Mouse (Mus musculus): ENCODE results near the gene Bahcc1.
A peak's percentile ranks its signal among the peaks of the same experiment; 100 is the strongest.

Bahcc1 gene

DNA sequence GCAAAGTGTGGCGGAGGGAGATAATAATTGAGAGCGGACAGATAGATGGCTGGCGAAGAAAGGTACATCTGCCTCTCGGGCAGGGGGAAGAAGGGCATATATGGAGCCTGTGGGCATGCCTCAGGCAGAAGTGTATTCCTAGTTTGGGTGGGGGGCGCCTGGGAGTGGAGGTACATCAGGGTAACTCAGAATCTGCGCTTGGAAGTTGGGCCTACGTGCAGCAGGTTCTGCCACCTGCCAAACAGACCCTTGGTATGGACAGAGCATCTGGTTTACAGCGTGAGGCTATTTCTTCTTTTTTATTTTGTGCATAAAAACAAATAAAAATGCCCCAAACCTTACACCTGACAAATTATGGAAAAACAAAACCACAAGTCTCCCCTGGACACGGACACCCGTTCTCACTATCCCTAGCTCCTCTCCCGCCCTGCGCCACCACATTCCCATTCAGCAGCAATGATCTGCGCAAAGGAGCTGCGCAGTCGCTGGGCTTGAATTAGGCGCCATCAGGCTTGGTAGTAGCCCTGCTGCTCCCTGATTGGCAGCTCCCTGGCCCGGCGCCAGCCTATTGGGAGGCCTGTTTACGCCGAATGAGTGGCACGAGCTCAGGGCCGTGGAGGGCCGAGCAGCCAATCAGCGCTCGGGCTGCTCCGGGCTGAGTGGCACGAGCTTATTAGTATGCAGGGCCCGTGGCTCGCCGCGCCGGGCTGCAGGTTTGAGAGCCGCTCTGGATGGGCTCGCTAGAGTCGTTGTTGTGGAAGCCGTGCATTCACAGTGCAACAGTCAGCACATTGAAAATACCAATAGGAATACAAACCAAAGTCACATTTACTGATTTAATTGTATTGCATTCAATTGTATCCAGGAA lies at the start of gene Bahcc1:
TSS of gene Bahcc1 (plus strand) at position 718 of the 868 bp plus-strand sequence.
- peak; percentile 100 for DNase-seq (ENCODE audit: low spot score)

DNA sequence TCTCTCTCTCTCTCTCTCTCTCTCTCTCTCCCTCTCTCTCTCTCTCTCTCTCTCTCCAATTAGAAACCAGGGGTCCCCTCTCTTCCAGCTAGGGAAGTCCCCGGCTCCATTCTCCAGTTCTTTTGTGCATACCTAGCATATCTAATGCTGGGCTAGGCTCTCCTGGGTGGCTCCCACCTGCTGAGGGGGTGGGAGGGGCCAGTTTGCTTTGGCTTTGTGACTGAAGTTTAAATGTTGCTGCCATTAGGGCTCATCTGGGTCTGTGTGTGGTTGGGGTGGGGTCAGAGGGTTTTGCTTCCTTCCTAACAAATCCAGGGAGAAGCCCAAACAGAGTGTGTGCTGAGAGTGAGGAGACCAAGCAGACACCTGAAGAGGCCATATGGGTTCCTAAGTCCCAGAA lies 49.6 kb upstream of the Bahcc1 start:
- DNase-seq (ENCODE audit: low spot score): no peak

DNA sequence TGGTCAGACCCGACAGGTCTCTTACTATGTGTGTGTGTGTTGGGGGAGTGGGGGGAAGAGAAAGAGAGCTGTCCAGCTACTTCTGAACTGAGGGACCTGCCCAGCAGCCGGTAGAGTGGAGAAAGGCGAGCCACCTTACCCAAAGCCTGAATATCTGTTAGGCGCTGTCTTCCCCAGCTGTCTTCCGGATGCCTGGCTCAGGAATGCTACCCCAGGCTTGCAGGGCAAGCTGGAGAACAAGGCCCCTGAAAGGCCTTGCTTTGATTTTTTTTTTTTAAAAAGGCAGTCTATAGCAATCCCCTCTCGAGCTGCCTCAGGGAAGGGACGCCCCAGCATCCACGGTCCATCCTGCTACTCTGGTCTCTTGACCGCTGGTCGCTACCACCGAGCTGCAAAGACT lies 49.0 kb upstream of the Bahcc1 start:
- no peak for DNase-seq (ENCODE audit: low spot score)

GRCm38 (mm10) chr11:120184371-120185315 lies 48.1 kb upstream of the Bahcc1 start:
- DNase-seq (ENCODE audit: low spot score): peak; percentile 72

GRCm38 (mm10) chr11:120185316-120186141 lies 47.2 kb upstream of the Bahcc1 start:
- peak; percentile 83 for DNase-seq (ENCODE audit: low spot score)

DNA sequence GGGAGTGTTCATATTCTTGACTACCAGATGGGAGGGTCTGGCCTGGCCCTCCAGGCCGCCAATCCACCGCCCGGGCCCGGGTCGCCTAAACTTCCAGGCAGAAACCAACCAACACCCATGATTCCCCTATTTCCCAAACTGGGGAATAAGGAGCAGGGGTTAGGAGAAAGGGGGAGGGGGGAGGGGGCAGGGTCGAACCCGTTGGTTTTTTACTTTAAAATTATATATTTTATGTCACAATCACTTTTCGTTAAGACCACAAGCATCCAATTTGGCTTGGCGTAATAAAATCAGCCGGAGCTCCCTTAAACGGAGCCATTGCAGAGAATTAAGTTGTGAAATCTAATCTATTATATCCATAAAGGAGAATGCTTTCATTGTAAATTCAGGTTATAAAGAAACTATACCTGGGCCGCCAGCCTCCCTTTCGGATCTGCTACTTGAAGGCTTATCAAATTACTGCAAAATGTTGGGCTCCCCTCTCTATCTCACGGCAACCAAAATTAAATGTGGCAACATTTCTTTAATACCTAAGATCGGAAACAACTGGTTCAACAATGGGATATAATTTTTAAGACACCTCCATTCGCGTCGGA lies 46.5 kb upstream of the Bahcc1 start:
- DNase-seq (ENCODE audit: low spot score): no peak

GRCm38 (mm10) chr11:120186821-120187235 lies 45.9 kb upstream of the Bahcc1 start:
- DNase-seq (ENCODE audit: low spot score): no peak

DNA sequence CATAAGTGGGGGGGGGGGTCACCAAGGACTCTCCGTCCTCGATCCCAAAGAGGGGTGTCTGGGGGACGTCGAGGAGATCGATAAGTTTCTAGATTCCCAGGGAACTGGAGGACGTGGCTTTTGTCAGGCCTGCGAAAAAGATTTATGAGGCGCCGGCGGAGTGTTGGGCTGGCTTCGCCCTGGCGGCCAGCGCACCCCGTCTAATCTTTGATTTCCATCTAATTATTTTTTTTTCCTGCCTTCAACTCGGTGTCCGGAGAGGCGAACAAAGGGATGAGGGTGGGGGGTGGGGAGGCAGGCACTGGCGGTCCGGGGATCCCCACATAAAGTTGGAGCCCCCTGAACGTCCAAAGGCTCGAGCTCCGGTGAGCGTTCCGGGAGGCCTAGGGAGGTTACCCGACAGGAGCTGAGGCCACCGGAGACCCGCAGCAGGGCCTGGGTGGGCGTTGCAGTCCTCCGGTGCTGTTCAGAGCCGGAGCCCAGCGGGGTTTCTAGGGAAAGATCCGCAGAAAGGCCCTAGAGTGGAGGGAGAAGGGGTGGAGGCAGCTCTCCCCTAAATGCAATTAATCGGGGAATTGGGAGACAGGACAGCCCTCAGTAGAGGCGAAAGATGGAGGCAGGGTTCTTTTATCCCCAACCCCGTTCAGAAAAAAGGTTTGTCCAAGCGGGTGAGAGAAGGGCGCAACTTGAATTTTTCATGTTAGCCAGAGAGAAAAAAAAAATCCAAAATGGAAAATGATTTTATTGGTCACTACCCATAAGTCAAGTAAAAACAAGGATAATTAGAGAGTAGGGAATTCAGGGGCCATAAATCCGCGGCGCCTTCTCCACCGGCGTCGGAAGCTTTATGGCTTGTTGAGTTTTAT lies 45.3 kb upstream of the Bahcc1 start:
- no peak for DNase-seq (ENCODE audit: low spot score)

DNA sequence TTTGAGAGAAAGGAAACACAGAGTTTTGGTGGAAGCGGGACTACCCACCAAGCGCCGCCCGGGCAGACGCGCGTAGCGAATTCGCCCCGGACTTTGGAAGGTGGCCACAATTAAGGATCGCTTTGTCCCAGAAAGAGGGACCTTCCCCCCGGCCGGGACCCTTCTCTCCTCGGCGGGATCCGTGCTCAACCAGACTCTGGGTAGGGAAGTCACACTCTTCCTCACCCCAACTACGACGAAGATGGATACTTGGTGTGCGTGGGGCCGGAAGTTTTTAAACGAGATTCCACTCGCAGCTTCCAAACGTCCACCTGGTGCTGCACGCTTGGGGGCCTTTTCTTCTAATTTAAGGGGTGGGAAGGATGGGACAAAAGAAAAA lies 44.7 kb upstream of the Bahcc1 start:
- no peak for DNase-seq (ENCODE audit: low spot score)

DNA sequence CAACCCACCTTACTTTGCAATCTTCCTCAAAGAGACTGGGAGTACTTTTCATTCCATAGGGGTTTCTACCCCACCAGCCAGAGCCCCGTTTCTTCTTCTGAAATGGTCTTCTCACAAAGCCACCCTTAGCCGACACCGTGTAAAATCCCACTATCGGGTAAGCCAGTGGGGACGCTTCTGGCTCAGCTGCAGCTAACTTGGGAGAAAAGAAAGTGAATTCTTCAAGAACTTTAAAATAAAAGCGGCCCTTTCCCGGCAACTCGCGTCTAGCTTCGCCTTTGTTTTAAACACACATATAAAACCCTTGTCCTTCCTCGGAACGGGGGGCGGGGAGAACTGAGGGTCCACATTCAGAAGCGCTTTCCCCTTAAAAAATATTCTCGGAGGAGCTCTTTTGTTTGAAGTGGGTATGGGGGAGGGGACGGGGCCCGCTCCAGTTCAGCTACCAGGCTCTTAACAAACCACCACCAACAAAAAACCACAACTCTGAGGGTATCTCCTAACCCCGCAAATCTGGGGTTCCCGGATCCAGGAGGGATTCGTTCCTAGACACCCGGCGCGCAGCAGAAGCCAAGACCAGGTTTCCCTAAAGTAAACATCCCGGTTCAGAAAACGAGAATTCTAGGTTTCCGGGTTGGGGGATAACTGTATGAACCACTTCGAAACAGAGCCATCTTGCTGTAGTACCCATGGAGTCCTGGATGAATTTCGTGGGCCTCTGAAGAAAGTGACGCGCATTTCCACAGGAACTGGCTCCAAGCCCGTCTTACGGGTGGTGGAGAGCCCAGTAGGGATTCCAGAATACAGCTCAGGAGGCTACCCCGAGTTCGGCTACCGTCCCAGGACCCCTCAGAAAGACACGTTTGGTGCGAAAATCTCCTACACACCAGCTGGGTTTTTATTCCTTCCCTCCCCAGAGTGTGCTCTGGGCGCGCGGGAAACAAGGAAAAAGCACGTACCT lies 44.0 kb upstream of the Bahcc1 start:
- DNase-seq (ENCODE audit: low spot score): no peak

- DNase-seq (ENCODE audit: low spot score): peak; percentile 99
Observed at GRCm38 (mm10) chr11:120189459-120190312, 43.1 kb upstream of the Bahcc1 start.

DNA sequence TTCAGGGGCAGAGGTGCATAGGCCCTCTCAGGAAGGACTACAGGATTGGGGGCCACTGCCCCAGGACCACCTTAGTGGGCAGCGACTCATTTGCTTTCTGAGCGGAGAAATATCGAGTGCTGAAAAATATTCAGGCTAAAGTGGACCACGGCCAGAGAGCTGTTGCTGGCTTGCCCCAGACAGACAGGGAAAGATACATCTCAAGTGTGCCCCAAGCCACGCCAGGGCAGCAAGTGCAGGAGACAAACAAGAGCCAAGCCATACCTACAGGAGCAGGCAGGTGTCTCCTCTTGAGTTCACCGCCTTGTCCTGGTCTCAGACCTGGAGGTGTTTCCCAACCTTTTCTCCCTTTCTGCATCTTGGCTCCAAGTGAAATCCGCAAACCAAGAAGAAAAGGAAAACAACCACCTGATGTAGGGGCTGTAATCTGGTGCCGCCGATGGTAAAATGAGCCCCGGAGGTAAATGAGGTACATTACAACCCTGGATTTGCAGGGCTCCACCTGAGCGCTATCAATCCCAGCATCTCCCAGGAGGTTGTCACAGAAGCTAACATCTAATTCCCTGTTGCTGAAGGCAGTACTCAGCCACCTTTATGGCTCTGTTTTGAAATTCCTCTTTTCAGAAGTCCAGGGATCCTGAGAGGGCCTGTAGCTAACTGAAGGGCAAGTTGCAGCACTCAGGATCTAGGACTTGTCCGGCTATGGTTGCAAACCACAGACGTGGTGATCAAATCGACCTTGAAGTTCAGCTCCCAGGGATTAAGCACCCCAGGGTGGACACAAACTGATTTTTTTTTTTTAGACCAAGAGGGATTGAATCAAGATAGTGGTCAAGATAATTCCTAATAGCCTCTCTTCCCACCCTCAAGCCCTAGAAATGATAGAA lies 42.0 kb upstream of the Bahcc1 start:
- no peak for DNase-seq (ENCODE audit: low spot score)

DNA sequence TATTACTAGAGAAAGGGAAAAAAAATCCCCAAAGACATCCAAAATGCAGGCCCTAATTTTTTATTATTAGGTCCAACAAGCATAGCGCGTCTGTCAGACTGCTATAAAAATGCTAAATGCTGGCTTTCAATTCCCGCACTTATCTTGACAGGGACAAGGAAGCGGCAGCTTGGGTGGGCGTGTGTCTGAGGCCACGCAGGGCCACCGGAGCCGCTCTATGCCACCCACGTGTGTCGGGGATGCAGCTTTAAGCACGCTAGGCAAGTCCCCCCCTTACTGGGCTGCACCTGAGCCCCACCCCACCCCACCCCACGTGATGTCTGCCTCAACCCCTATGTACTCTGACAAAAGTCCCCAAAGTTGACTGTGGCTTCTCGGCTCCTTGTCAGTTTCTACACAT lies 33.9 kb upstream of the Bahcc1 start:
- no peak for DNase-seq (ENCODE audit: low spot score)

GRCm38 (mm10) chr11:120199766-120200165 lies 33.0 kb upstream of the Bahcc1 start:
- no peak for DNase-seq (ENCODE audit: low spot score)

DNA sequence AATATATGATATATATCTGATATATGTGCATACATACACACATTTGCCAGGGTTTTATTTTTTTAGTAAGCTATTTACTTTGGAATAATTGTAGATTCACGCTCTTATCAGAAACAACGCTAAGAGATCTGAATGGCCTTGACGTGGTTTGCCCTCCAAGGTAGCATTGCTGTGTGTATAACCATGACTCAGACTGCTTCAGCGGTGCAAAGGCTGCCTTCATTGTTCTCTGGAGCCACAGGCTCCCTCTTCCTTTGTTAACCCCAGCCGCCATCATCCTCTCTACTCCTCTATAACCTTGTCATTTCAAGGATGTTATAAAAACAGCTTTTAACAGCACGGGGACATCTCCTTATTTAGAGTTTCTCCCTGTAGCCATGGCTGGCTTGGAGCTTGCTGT lies 32.1 kb upstream of the Bahcc1 start:
- DNase-seq (ENCODE audit: low spot score): no peak

- no peak for DNase-seq (ENCODE audit: low spot score)
Observed at GRCm38 (mm10) chr11:120204200-120204599, 28.5 kb upstream of the Bahcc1 start.

DNA sequence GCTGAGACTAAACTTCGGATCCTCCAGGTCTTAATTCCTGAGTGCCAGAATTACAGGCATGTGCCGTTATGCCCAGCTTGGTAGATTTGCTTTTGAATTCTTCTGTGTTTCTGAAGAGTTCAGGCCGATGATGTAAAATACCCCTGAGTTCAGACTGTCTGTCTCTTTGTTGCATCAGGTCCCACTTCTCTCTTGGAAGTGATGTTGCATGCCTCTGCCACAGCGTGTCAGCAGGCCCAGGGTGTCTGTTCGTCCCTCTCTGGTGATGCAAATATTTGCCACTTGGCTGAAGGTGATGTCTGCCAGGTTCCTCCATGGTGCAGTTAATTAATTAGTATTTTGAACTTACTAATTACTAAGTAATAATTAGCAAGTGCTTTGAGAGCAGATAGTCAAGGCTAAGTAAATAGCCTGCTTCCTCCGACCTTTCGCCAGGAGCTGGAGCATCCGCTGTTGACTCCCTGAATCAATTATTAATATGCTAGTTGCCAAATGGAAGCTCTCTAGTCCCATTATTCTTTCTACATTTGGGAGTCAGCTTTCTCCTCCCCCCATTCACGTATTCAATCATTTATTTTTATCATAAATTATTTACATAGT lies 26.6 kb upstream of the Bahcc1 start:
- no peak for DNase-seq (ENCODE audit: low spot score)

All from ovary, adult 18-20 months (tissue).